Mouse (Mus musculus) heart, embryonic 14.5 days (tissue): ENCODE measurements around the gene Hcn2. TPM values are rescaled to one million over a fixed set of nuclear protein-coding genes. Genes with fewer than 3 reads are reported as not detected.

ENCODE experiments used
- ATAC-seq: fragments of 200-750 bp; cut with Nextera tagmentation; 2 replicates; pipeline ENCODE4 v1.8.0; 2017; ENCODE audit warnings: low read depth, moderate TSS enrichment; ENCODE audit not compliant: insufficient number of reproducible peaks, insufficient read depth, low FRiP score
- H3K27ac ChIP-seq, 2 experiments: fragments of 200-500 bp in 1 of 2; fragments of 300-500 bp in 1 of 2; sonication (generic) in 1 of 2; replicated peaks in 1 of 2; 2 replicates each; pipeline ENCODE4 v1.5.1; 2012 to 2014; ENCODE audit warnings: low read depth in 2 of 2, low read length in 2 of 2, control low read depth in 1 of 2, mild to moderate bottlenecking in 1 of 2, mixed read lengths in 1 of 2; ENCODE audit not compliant: control insufficient read depth in 1 of 2, insufficient read depth in 1 of 2
- H3K27me3 ChIP-seq: fragments of 300-500 bp; sonication (generic); 2 replicates; pipeline ENCODE4 v1.6.1; 2014; ENCODE audit warnings: mild to moderate bottlenecking, low read length, control low read depth; ENCODE audit not compliant: control insufficient read depth, insufficient read depth
- H3K36me3 ChIP-seq: fragments of 300-500 bp; sonication (generic); 2 replicates; pipeline ENCODE4 v1.6.1; 2014; ENCODE audit warnings: mild to moderate bottlenecking, control low read depth, low read length, mixed read lengths; ENCODE audit not compliant: control insufficient read depth, insufficient read depth
- H3K4me1 ChIP-seq, 2 experiments: fragments of 200-500 bp in 1 of 2; fragments of 300-500 bp in 1 of 2; sonication (generic) in 1 of 2; 2 replicates each; pipeline ENCODE4 v1.6.1; 2012 to 2014; ENCODE audit warnings: low read length in 2 of 2, control low read depth in 1 of 2, mixed read lengths in 1 of 2; ENCODE audit not compliant: control insufficient read depth in 2 of 2, insufficient read depth in 2 of 2
- H3K4me2 ChIP-seq: fragments of 300-500 bp; sonication (generic); 2 replicates; pipeline ENCODE4 v1.6.1; 2014; ENCODE audit warnings: mild to moderate bottlenecking, low read length
- H3K4me3 ChIP-seq, 2 experiments: fragments of 200-500 bp in 1 of 2; fragments of 300-500 bp in 1 of 2; sonication (generic) in 1 of 2; 2 replicates each; pipeline ENCODE4 v1.5.1; 2012 to 2014; ENCODE audit warnings: low read length in 2 of 2, mild to moderate bottlenecking in 2 of 2, control low read depth in 1 of 2, low read depth in 1 of 2, moderate library complexity in 1 of 2; ENCODE audit not compliant: control insufficient read depth in 1 of 2, insufficient read depth in 1 of 2
- H3K9ac ChIP-seq: fragments of 300-500 bp; sonication (generic); 2 replicates; pipeline ENCODE4 v1.6.1; 2014; ENCODE audit warnings: mild to moderate bottlenecking, low read length
- H3K9me3 ChIP-seq: fragments of 300-500 bp; sonication (generic); 2 replicates; pipeline ENCODE4 v1.6.1; 2016; ENCODE audit warnings: low read length, control low read depth; ENCODE audit not compliant: control insufficient read depth
- WGBS: fragments of 180-500 bp; shearing (Covaris S2); extraction: QIAGEN DNeasy Blood & Tissue Kit; methylation state at CpG from one replicate; pipeline ENCODE4 v1.1.7; 2014; 5-methylcytosine and 5-hydroxymethylcytosine counted together
- polyA plus RNA-seq: library from polyadenylated mRNA; unstranded; fragments of >200 nt; fragmentation: Nextera tagmentation; extraction: Ambion mirVana; gene quantifications from 2 replicates; pipeline ENCODE4 v1.2.1, GENCODE M21; 2014

Gene Hcn2
- polyA plus RNA-seq, 1 experiment from 2014 or later = 0.05 TPM

GRCm38 (mm10) chr10:79762875-79763274 lies 46.4 kb downstream of the Hcn2 start:
- H3K4me3 ChIP-seq = no peak overlapping the region
- H3K4me2 ChIP-seq = no peak overlapping the region
- no peak overlapping the region for H3K27ac ChIP-seq
- no peak overlapping the region; the same call in 1 of the 2 replicates for H3K9ac ChIP-seq
- no peak for ATAC-seq
- peaks cover 47% of the 10 kb centered on the region for H3K36me3 ChIP-seq
- no peaks in the 10 kb centered on the region for H3K9me3 ChIP-seq
- WGBS = 91% methylated on average over 3 of the region's 3 CpGs
- H3K27me3 ChIP-seq = no peaks in the 10 kb centered on the region
- H3K4me1 ChIP-seq = peaks cover 26 to 37% of the 10 kb centered on the region in 2 experiments

GRCm38 (mm10) chr10:79764234-79764633 lies 47.8 kb downstream of the Hcn2 start:
- WGBS = 60% methylated on average over 7 of the region's 7 CpGs
- Histone ChIP-seq H3K9ac (peak overlapping the region; percentile 12; the same call in 1 of the 2 replicates), H3K4me3 (no peak overlapping the region), H3K9me3 (no peaks in the 10 kb centered on the region), H3K4me1 (peaks cover 30 to 46% of the 10 kb centered on the region in 2 experiments), H3K4me2 (no peak overlapping the region), H3K36me3 (peaks cover 33% of the 10 kb centered on the region), H3K27me3 (no peaks in the 10 kb centered on the region), H3K27ac (no peak overlapping the region)
- no peak for ATAC-seq

DNA sequence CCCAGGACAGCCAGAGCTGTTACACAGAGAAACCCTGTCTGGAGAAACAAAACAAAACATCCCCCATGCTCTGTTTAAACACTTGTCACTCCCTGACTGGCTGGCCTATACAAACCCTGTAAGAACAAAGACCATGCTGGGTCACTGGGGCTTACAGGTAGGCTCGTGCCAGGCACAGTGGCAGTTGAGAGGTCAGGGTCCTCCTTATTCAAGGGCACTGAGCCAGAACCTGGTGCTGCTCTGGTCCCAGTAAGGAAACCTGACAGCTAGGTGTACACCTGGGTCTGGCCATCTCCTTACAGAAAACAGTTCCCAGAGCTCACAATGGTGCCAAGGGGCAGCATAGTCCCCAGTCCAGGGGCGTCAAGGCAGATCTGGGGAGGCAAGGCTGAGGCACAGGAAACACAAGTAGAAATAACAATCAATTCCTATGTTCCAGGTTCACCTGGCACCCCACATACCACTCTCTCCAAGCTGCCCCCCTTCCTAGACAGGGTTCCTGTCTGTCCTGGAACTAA lies 48.9 kb downstream of the Hcn2 start:
- Histone ChIP-seq H3K27me3 (no peaks in the 10 kb centered on the region), H3K9me3 (no peaks in the 10 kb centered on the region), H3K4me3 (peak overlapping the region; percentile 90 to 93; a peak in 3 of 4 replicates), H3K27ac (no peak overlapping the region), H3K9ac (peak overlapping the region; percentile 98), H3K4me1 (peaks cover 30 to 46% of the 10 kb centered on the region in 2 experiments), H3K36me3 (peaks cover 25% of the 10 kb centered on the region), H3K4me2 (peak overlapping the region; percentile 75)
- WGBS = 72% methylated on average over 2 of the region's 2 CpGs
- ATAC-seq = no peak

DNA sequence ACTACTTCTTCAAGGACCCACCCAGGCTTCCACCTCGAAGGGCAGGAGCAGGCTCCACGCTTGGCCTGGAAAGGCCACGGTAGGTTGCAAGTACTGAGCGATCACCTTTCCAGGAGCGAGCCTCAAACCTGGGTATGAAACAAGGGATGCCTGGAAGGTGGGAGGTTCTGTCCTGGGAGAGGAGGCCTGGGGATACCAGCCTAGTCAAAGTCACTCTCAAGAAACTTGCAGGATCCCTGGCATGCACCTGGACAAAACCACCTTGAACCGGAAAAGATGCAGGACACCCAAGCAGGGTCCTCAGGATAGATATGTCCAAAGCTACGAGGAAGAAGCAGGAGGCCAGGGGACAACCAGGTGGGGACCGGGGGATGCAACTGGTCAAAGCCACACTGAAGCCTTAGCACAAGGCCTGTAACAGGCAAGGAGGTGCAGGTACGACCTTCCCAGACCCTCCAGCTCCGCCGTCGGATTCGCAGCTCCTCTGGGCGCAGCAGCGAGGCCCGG lies 49.6 kb downstream of the Hcn2 start:
- no peaks in the 10 kb centered on the region for H3K27me3 ChIP-seq
- H3K27ac ChIP-seq = peak overlapping the region; percentile 28 to 92; a peak in 3 of 4 replicates
- 6% methylated on average over 16 of the region's 16 CpGs for WGBS
- ATAC-seq = no peak
- H3K4me2 ChIP-seq = peak overlapping the region; percentile 75
- H3K9me3 ChIP-seq = no peaks in the 10 kb centered on the region
- H3K36me3 ChIP-seq = peaks cover 17% of the 10 kb centered on the region
- peak overlapping the region; percentile 98 for H3K9ac ChIP-seq
- peaks cover 30 to 46% of the 10 kb centered on the region in 2 experiments for H3K4me1 ChIP-seq
- peak overlapping the region; percentile 90 to 93 for H3K4me3 ChIP-seq

DNA sequence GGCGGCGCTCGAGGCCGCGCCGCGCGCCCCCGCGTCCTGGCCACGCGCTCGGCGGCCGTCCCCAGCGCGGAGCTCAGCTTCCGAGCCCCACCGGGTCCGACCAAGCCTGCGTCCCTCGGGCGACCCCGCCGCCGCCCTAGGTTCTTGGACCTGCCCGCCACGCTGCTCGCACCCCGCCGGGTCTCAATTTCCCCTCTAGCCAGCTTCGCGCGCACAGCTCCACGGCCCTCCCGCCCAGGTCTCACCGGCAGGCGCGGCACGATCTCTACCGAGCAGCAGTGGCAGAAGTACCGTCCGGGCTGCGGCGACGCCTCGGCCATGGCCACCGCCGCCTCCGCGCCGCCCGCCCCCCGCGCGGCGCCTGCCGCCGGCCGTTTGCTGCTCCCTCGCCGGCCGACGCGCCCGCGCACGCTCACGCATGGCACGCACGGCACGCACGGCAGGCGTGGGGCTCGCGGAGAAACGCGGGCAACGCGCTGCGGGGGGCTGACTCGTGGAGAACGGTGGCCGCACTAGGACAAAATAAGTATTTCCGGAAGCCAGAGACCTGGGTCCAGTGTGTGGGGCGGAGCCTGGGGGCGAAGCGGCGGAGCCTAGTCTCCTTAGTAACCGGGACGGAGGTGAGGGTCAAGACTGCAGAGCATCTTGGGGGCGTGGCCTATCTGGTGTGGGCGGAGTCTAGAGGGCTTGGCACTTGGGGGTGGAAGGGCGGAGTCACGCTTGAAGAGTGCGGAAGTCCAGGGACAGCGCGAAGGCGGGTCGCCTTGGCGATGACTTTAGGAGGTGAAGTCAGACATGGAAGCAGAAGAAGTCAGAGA lies 50.3 kb downstream of the Hcn2 start, which contains the start of gene Rnf126:
Gene Rnf126, minus strand, starts transcription at position 445 of the 818 bp plus-strand sequence.
- ATAC-seq = peak; percentile 91
- WGBS = under 1% methylated on average over 97 of the region's 101 CpGs
- peaks cover 11% of the 10 kb centered on the region for H3K36me3 ChIP-seq

GRCm38 (mm10) chr10:79767372-79768244 lies 51.2 kb downstream of the Hcn2 start:
- Histone ChIP-seq H3K4me2 (peak overlapping the region; percentile 75), H3K27ac (peak overlapping the region; percentile 78 to 92), H3K4me1 (peaks cover 30 to 46% of the 10 kb centered on the region in 2 experiments), H3K36me3 (peaks cover 2% of the 10 kb centered on the region; the same call in 1 of the 2 replicates), H3K9ac (peak overlapping the region; percentile 75), H3K9me3 (0 out of 2 replicates have a peak, but pooled peaks cover 5% of the 10 kb centered on the region), H3K27me3 (no peaks in the 10 kb centered on the region), H3K4me3 (peak overlapping the region; percentile 90 to 93)
- peak; percentile 64 for ATAC-seq
- WGBS = 11% methylated on average over 40 of the region's 40 CpGs

More for the DNA sequence above, 50.3 kb downstream of the Hcn2 start, which contains the start of gene Rnf126:
- peak within 1 kb of the TSS; percentile 75 for H3K4me2 ChIP-seq
- peak within 1 kb of the TSS; percentile 83 to 92 for H3K27ac ChIP-seq
- peak within 1 kb of the TSS; percentile 98 for H3K9ac ChIP-seq
- peaks cover 30 to 46% of the 10 kb centered on the region in 2 experiments for H3K4me1 ChIP-seq
- no peaks in the 10 kb centered on the region for H3K27me3 ChIP-seq
- H3K4me3 ChIP-seq = peak within 1 kb of the TSS; percentile 90 to 93
- no peaks in the 10 kb centered on the region for H3K9me3 ChIP-seq

- ATAC-seq = no peak
- Histone ChIP-seq H3K4me1 (peaks cover 26 to 41% of the 10 kb centered on the region in 2 experiments), H3K9ac (no peak overlapping the region), H3K27ac (no peak overlapping the region), H3K4me3 (no peak overlapping the region), H3K36me3 (no peaks in the 10 kb centered on the region), H3K4me2 (peak overlapping the region; percentile 75; the same call in 1 of the 2 replicates), H3K9me3 (0 out of 2 replicates have a peak, but pooled peaks cover 5% of the 10 kb centered on the region), H3K27me3 (no peaks in the 10 kb centered on the region)
- under 1% methylated on average over 5 of the region's 5 CpGs for WGBS
These were observed 52.0 kb downstream of the Hcn2 start for GRCm38 (mm10) chr10:79768400-79768799.
